Mouse (Mus musculus) frontal cortex, adult 2 months (tissue): ENCODE data around the gene Dolk. TPM values are rescaled to one million over a fixed set of nuclear protein-coding genes. Genes with fewer than 3 reads are reported as not detected.

Experiments
- DNase-seq, 2 experiments: peaks; one replicate each; pipeline ENCODE4 v3.0.0; 2022; ENCODE audit warnings: low spot score in 1 of 2; ENCODE audit errors: extremely low spot score in 1 of 2
- polyA plus RNA-seq: library from polyadenylated mRNA; depleted of rRNA; stranded (reverse); fragments of >200 nt; gene quantifications from 2 replicates; pipeline ENCODE4 v1.2.3, GENCODE M21; 2012; rRNA removed

The Dolk gene
- polyA plus RNA-seq, result 14.3 and 16.3 TPM in 2 replicates

GRCm38 (mm10) chr2:30286192-30287026 is at the start of gene Dolk, which contains the start of gene Nup188:
Gene Dolk, minus strand, starts transcription at chr2:30286334.
Gene Nup188, plus strand, starts transcription at chr2:30286397.
- DNase-seq, result peak; percentile 84 to 98

- no peak for DNase-seq
Observed at GRCm38 (mm10) chr2:30335324-30335723, 49.2 kb upstream of the Dolk start.

GRCm38 (mm10) chr2:30328791-30329190 is 42.7 kb upstream of the Dolk start:
- DNase-seq, result no peak

GRCm38 (mm10) chr2:30327276-30327675 is 41.1 kb upstream of the Dolk start:
- no peak for DNase-seq

GRCm38 (mm10) chr2:30325296-30325695 is 39.2 kb upstream of the Dolk start:
- no peak for DNase-seq

- no peak for DNase-seq
Observed at GRCm38 (mm10) chr2:30323111-30323510, 37.0 kb upstream of the Dolk start.

- DNase-seq, result no peak
Observed at GRCm38 (mm10) chr2:30319260-30319659, 33.1 kb upstream of the Dolk start.

GRCm38 (mm10) chr2:30316955-30317354 is 30.8 kb upstream of the Dolk start:
- peak in 1 of 2 experiments; percentile 22 for DNase-seq

GRCm38 (mm10) chr2:30316136-30316535 is 30.0 kb upstream of the Dolk start:
- no peak for DNase-seq

GRCm38 (mm10) chr2:30311481-30311880 is 25.3 kb upstream of the Dolk start:
- peak in 1 of 2 experiments; percentile 50 for DNase-seq

- DNase-seq, result no peak
Observed at GRCm38 (mm10) chr2:30309351-30309750, 23.2 kb upstream of the Dolk start.

GRCm38 (mm10) chr2:30306087-30306486 is 20.0 kb upstream of the Dolk start:
- DNase-seq, result no peak

- no peak for DNase-seq
Observed at GRCm38 (mm10) chr2:30299966-30300365, 13.8 kb upstream of the Dolk start.

GRCm38 (mm10) chr2:30299525-30299924 is 13.4 kb upstream of the Dolk start:
- no peak for DNase-seq

- peak in 1 of 2 experiments; percentile 41 for DNase-seq
Observed at GRCm38 (mm10) chr2:30287027-30287373, 866 bp upstream of the Dolk start.

- no peak for DNase-seq
Observed at GRCm38 (mm10) chr2:30285416-30286181, 535 bp downstream of the Dolk start.

- no peak for DNase-seq
Observed at GRCm38 (mm10) chr2:30285004-30285403, 1.1 kb downstream of the Dolk start.

- no peak for DNase-seq
Observed at GRCm38 (mm10) chr2:30283193-30283592, 2.9 kb downstream of the Dolk start.

- DNase-seq, result no peak
Observed at GRCm38 (mm10) chr2:30281651-30282050, 4.5 kb downstream of the Dolk start.

- DNase-seq, result no peak
Observed at GRCm38 (mm10) chr2:30280743-30281142, 5.4 kb downstream of the Dolk start, which contains the start of gene Gm28038. Gene Gm28038, plus strand, starts transcription at chr2:30281043.

- DNase-seq, result peak; percentile 54 to 84
Observed at GRCm38 (mm10) chr2:30270134-30270533, 16.0 kb downstream of the Dolk start.
